Mouse (Mus musculus) E14TG2a.4 (cell line): ENCODE data around the gene Mdh2.

ENCODE experiments used
- CTCF ChIP-seq: conservative IDR thresholded peaks from 2 replicates; pipeline ENCODE4 v1.5.1; 2014; ENCODE audit warnings: low read length
- NANOG ChIP-seq: IDR thresholded peaks from 2 replicates; pipeline ENCODE4 v1.6.1; 2014; ENCODE audit warnings: borderline replicate concordance, low read length, mixed read lengths
- POU5F1 ChIP-seq: IDR thresholded peaks from 2 replicates; pipeline ENCODE4 v1.6.1; 2014; ENCODE audit warnings: low read length, borderline replicate concordance

DNA sequence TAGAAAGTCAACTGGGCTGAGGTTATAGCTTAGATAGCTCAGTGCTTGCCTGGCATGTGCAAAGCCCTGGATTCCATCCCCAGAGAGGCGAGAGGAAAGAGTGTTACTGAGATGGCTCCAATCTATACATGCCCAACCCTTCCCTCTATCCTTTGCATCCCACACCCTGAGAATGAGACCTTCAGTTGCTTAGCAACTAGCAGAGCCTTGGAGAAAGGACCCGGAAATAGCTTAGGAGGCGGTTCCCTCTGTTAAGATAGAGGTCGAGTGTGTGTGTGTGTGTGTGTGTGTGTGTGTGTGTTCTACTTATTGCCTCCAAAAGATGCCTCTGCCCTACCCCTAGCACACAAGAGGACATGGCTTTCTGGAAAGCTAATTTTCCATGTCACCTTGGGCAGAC is 54.4 kb downstream of the Mdh2 start:
- no peak for TF ChIP-seq CTCF
- TF ChIP-seq POU5F1 = no peak
- no peak for TF ChIP-seq NANOG
